Mouse (Mus musculus) skeletal muscle tissue, adult 2 months (tissue): ENCODE data around the gene Mcee.

Experiments used
- DNase-seq: peaks from one replicate; pipeline ENCODE4 v3.0.0-alpha.2; 2012; ENCODE audit warnings: low read depth, low spot score

The Mcee gene

DNA sequence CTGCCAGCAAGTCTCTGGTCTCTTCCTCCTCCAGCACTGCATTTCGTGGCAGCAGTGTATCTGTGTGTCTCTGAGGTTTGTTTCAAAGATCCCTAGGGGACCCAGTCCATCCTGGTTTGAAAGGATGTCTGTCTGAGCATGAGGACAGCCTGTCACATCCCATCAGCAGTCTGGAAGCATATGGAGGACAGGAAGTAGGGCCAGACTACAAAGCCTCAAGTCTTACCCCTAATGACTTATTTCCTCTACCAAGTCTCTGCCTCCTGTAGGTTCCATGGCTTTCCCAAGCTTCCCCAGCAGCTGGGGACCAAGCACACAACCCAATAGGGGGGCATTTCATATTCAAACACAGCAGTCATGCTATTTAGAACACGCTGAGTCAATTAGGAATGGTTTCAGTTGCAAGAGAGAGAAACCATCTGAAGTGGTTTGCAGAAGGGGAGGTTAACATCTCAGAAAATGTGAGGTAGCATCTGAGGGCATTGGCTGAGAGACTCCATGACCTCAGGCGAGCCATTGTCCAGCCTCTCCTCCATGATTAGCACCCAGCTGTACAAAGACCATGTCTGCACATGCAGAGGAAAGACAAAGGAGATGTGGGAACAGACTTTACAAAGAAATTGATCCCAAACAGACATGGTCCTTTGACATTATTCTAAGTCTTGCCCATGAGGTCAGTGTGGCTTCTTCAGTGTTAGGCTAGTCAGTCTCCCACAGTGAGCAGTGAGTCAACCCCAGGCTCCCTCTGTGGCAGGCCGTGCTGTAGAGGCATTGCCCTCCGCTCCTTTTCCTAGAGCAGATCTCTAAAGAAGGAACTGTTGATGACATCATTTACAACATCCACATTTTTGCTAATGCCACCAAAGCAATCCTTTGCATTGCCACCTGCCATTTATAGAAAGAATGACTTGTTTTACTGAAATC, 47.5 kb downstream of the Mcee start:
- DNase-seq: no peak

DNA sequence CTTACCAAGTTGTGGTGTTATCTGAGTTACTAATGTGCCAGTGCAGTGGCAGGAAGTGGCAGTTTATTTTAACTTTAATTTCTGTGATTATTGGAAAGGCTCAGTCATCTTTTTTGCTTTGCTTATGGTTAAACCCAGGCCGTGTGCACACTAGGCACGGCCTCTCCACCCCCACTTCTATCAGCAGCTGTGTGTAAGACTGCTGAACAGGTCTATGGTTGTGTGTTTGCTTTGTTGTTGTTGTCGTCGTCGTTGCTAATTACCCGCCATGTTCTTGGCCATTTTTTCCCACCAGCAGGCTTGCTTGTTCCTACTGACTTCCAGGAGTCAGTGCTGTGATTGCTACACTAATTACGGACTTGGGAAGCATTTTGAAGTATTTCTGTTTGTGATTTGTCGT, 48.1 kb downstream of the Mcee start:
- DNase-seq: no peak

- no peak for DNase-seq
Measured at GRCm38 (mm10) chr7:64450631-64451030, 58.2 kb downstream of the Mcee start.

DNA sequence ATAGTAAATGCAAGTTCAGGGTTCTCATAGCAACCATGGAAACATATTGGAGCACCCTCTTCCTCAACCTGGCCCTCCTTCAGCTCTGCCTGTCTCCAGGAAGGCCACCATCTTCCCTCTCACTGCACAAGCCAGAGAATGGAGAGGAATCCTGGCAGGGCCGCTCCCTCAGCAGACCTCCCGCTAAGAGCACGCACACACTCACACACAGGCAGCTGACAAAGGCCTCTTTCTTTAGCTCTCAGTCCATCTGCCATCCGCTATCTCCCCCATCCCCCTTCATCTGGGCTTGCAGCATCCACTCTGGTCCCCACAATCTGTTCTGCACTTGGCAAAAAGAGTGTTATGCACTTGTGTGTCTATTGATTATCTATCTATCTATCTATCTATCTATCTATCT, 59.0 kb downstream of the Mcee start:
- DNase-seq: no peak

DNA sequence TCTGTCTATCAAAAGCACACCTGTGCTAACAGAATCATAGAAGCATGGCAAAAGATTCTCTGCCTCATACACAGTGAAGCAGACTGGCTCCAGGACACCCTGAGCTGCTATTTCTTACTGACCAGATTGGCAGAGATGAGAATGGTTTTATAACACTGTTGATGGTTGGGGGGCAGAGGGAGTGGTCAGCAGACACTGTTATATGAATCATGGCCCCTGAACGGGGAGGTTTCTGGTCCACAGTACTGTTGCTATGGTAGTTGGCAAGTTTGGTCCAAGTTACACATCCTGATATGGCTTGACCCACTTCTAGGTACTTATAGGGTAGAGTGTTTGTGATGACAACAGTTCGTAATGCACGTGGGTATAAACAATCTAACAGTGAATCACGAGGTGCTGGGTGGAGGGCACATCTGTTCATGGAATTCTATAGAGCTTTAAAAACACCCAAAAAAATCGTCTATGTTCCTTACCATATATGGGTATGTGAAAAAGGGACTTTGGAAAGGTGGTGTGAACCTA, 59.5 kb downstream of the Mcee start:
- no peak for DNase-seq

DNA sequence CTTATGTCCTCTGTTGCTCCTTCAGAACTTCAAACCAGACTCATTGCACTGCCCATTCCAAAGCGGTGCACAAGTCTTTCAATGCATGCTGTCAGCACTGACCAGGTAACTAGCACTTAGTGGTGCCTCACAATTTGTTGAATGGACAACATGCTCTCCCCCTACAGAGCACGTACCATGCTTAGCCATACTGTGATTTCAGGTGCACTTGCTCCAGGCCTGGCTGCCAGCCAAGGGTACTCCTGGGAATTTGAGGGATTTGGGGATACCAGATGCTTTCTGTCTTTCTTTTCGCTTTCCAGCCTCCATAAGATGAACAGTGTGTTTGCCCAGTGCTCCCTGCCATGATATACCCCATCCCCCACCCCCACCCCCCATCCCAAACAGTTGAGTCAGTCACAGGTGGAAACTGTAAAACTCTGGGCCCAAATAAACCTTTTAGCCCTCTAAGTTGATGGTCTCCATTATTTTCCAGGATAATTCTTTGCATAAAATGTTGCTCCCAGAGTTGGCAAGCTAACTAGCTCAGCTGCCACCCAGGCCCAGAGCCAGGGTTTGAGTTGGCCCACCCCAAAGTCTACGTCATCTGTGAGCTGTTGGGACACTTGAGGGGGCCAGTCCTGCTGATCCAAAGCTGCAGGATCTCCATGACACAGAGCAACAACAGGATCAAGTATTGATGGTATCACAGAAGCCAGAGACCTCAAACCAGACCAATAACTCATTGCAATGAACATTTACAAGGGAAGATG, 60.2 kb downstream of the Mcee start:
- DNase-seq: no peak

GRCm38 (mm10) chr7:64456176-64456575, 63.8 kb downstream of the Mcee start:
- no peak for DNase-seq

DNA sequence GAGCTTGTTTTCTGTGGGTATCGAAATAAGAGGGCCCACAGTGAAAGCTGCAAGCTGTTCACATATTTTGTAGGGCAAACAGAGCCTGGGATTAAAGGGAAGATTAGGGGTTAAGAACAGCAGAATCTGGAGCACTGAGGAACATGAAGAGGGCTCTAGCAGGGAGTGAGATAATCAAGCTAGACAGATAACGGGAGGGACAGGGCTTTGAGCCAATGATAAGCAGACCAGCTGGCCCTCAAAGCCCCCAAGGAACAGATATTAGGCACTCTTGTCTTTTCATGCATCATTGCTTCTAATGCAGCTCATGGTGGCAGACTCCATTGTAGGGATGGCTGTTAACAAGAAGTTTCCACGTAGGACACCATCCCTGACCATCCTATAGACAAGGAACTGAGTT, 64.3 kb downstream of the Mcee start:
- no peak for DNase-seq

DNA sequence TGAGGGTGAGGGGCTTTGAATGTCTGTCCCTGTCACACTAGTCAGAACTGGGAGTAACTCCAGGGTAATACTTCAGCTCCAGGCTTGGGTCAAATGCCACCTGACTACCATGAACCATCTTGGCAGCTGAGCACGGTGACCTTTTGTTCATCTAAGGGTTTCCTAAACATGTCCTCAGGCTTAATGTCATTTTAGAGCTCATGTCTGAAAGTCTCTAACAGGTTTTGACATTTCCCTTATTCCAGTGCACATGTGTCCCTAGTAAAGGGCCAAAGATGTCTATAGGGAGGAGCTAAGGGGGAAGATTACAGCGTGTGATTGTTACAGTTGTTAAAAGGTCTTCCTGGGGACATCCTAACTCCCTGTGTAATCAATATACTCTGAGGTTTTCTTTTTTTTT, 65.4 kb downstream of the Mcee start:
- DNase-seq: no peak
